Mouse (Mus musculus): ENCODE results near the gene Ttc7b. TPM values are rescaled to one million over a fixed set of nuclear protein-coding genes. Genes with fewer than 3 reads are reported as not detected.

The Ttc7b gene
- polyA plus RNA-seq, 1 experiment from 2014 or later, result 3.7 TPM

DNA sequence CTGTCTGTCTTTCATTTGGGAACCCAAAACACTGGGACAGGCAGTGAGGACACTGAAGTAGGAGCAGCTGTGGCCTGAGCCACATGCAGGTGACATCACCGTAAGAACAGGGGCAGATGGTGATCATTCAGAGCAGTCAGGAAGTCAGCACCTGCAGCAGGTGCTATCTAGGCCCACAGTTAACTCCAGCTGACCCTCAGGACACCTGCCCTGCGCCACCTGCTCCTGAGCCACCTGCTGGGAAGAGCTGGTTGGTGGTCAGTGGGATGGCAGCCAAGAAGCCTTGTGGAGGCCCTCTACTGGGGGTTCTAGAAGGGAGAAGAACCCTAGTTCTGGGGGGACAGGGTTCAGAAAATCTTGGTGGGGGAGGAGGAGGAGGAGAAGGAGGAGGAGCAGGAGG lies 216.3 kb downstream of the Ttc7b start:
- Histone ChIP-seq H3K27me3 (ENCODE audit: control insufficient read depth, insufficient read depth, low read depth, low read length) (no peaks in the 10 kb centered on the region), H3K9ac (ENCODE audit: low read length) (no peak overlapping the region), H3K27ac (ENCODE audit: low read length) (no peak overlapping the region), H3K4me1 (replicated peaks; ENCODE audit: control insufficient read depth, insufficient read depth, low read length) (peaks cover 22% of the 10 kb centered on the region), H3K4me3 (ENCODE audit: low read length) (no peak overlapping the region), H3K4me2 (ENCODE audit: low read depth, low read length) (no peak overlapping the region), H3K36me3 (ENCODE audit: control insufficient read depth, insufficient read depth, low read length) (no peaks in the 10 kb centered on the region), H3K9me3 (ENCODE audit: control insufficient read depth, low read length) (no peaks in the 10 kb centered on the region)
- 91% methylated on average over 2 of the region's 2 CpGs for WGBS
- no peak for ATAC-seq (ENCODE audit: low read depth)

DNA sequence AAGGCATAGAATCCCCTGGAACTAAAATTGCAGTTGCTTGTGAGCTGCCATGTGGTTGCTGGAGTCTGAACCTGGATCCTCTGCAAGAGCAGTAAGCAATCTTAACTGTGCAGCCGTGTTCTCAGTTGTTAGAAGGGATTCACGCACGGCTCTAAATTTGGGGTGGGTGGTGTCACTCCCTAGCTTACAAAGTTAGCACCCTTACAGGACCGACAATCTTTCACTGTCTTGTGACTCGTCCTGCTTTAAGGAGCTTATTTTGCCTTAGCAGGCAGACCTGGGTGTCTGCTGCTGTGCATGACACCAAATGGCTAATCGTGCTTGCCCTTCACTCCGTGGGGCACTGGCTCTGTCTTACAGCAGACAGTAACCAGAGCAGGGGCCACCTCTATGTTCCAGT lies 217.5 kb downstream of the Ttc7b start:
- no peak for ATAC-seq (ENCODE audit: low read depth)
- no peak overlapping the region for H3K4me2 ChIP-seq (ENCODE audit: low read depth, low read length)
- H3K9ac ChIP-seq (ENCODE audit: low read length), result no peak overlapping the region
- peaks cover 19% of the 10 kb centered on the region for H3K4me1 ChIP-seq (replicated peaks; ENCODE audit: control insufficient read depth, insufficient read depth, low read length)
- no peaks in the 10 kb centered on the region for H3K36me3 ChIP-seq (ENCODE audit: control insufficient read depth, insufficient read depth, low read length)
- 75% methylated on average over 7 of the region's 7 CpGs for WGBS
- no peak overlapping the region for H3K27ac ChIP-seq (ENCODE audit: low read length)
- H3K9me3 ChIP-seq (ENCODE audit: control insufficient read depth, low read length), result no peaks in the 10 kb centered on the region
- H3K4me3 ChIP-seq (ENCODE audit: low read length), result no peak overlapping the region
- no peaks in the 10 kb centered on the region for H3K27me3 ChIP-seq (ENCODE audit: control insufficient read depth, insufficient read depth, low read depth, low read length)

DNA sequence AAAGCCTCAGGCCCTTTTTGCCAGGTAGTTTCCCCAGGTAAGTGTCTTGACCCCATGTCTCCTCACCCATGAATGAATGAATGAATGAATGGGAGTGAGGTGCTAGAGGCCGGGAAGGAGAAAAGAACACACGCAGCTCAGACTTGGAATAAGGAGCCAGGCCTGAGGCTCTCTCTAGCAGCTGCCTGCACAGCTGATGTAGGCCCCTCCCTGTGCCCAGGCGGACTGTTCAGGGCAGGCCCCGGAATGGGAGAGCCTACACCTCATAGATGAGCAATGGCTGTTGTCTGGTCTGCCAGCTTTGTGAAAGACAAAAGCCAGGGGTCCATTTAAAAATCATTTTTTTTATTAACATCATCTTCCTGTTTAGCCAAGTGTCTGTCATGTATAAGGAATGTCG lies 220.2 kb downstream of the Ttc7b start:
- no peak overlapping the region for H3K4me3 ChIP-seq (ENCODE audit: low read length)
- no peaks in the 10 kb centered on the region for H3K36me3 ChIP-seq (ENCODE audit: control insufficient read depth, insufficient read depth, low read length)
- H3K9me3 ChIP-seq (ENCODE audit: control insufficient read depth, low read length), result no peaks in the 10 kb centered on the region
- H3K4me1 ChIP-seq (replicated peaks; ENCODE audit: control insufficient read depth, insufficient read depth, low read length), result peaks cover 12% of the 10 kb centered on the region; the same call in 1 of the 2 replicates
- 74% methylated on average over 5 of the region's 5 CpGs for WGBS
- no peak overlapping the region for H3K9ac ChIP-seq (ENCODE audit: low read length)
- no peak for ATAC-seq (ENCODE audit: low read depth)
- H3K27ac ChIP-seq (ENCODE audit: low read length), result no peak overlapping the region
- no peaks in the 10 kb centered on the region for H3K27me3 ChIP-seq (ENCODE audit: control insufficient read depth, insufficient read depth, low read depth, low read length)
- H3K4me2 ChIP-seq (ENCODE audit: low read depth, low read length), result no peak overlapping the region

DNA sequence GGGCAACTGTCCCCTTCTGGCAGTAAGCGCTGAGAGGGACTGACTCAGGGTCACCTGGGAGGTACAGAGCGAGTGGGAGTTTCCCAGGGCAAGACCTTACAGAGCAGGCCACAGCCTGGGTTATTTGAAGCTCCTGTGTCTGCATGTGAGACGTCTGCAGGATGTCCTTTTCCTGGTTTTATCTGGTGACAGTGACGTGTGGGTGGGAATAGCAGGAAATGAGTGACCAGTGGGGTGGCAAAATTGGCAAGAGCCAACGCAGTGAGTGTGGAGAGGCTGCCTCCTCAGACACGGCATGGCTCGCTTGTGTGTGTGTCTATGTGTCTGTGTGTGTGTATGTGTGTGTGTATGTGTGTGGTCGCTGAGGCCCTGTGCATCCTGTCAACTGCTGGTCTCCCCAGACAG lies 221.3 kb downstream of the Ttc7b start:
- Histone ChIP-seq H3K9ac (ENCODE audit: low read length) (no peak overlapping the region), H3K36me3 (ENCODE audit: control insufficient read depth, insufficient read depth, low read length) (no peaks in the 10 kb centered on the region), H3K27me3 (ENCODE audit: control insufficient read depth, insufficient read depth, low read depth, low read length) (no peaks in the 10 kb centered on the region), H3K9me3 (ENCODE audit: control insufficient read depth, low read length) (no peaks in the 10 kb centered on the region), H3K4me3 (ENCODE audit: low read length) (no peak overlapping the region), H3K4me2 (ENCODE audit: low read depth, low read length) (no peak overlapping the region), H3K27ac (ENCODE audit: low read length) (peak overlapping the region; percentile 75), H3K4me1 (replicated peaks; ENCODE audit: control insufficient read depth, insufficient read depth, low read length) (peaks cover 9% of the 10 kb centered on the region; the same call in 1 of the 2 replicates)
- 48% methylated on average over 8 of the region's 8 CpGs for WGBS
- ATAC-seq (ENCODE audit: low read depth), result peak; percentile 71

DNA sequence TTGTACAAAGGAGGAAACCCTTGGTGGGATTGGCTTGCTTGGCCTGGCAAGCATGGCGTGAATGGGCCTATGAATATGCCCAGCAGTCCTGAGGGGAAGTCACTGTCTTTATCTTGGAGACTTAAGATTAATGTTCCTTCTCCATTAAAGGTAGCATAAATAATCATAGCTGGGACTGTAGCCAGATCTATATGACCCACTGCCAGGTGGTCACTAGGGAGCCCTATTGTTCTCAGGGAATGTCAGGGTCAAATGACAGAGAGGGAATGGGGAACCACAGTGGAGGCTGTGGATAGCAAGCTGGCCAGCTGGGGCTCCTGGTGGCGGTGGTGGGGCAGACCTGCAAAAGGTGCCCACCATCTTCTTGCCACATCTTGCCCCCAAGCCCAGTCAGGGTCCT lies 221.8 kb downstream of the Ttc7b start:
- H3K9me3 ChIP-seq (ENCODE audit: control insufficient read depth, low read length), result no peaks in the 10 kb centered on the region
- H3K36me3 ChIP-seq (ENCODE audit: control insufficient read depth, insufficient read depth, low read length), result no peaks in the 10 kb centered on the region
- no peak overlapping the region for H3K4me3 ChIP-seq (ENCODE audit: low read length)
- H3K4me2 ChIP-seq (ENCODE audit: low read depth, low read length), result no peak overlapping the region
- H3K4me1 ChIP-seq (replicated peaks; ENCODE audit: control insufficient read depth, insufficient read depth, low read length), result peaks cover 10% of the 10 kb centered on the region; the same call in 1 of the 2 replicates
- H3K27me3 ChIP-seq (ENCODE audit: control insufficient read depth, insufficient read depth, low read depth, low read length), result no peaks in the 10 kb centered on the region
- no peak overlapping the region for H3K9ac ChIP-seq (ENCODE audit: low read length)
- ATAC-seq (ENCODE audit: low read depth), result peak; percentile 53
- 83% methylated on average over 2 of the region's 2 CpGs for WGBS
- peak overlapping the region; percentile 75 for H3K27ac ChIP-seq (ENCODE audit: low read length)

DNA sequence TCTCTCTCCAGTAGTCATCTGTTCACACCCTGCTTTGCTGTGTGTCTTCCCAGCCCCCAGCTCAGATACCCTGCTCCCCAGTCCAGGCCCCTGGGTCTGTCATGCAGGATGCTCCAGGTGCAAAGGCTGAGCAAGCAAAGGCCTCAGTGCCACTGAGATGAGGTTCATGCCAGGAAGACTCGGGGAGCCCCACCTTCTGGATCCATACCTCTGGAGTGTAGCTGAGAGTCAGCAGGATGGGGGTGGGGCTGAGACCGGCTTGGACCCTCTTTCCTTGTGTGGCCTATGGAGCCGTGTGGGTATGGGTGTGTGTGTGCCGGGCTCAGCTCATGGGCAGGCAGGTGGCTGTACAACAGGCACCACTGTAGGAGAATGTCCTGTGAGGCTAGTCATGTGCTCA lies 222.7 kb downstream of the Ttc7b start:
- WGBS, result 81% methylated on average over 4 of the region's 4 CpGs
- H3K4me2 ChIP-seq (ENCODE audit: low read depth, low read length), result no peak overlapping the region

DNA sequence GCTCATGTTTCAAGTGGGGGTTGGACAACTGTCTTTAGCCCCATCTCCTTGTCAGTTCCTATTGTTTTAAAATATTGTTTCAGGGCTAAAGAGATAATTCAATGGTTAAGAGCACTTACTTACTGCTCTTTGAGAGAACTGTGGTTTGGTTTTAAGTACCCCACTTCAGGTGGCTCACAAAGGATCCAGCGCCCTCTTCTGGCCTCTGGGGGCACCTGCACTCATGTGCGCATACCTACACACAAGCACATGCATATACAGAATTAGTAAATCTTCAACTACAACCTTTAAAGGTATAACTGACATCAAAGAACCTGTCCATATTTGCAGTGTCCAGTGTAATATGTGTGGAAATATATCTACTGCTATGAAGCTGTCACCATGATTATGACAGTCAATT lies 226.2 kb downstream of the Ttc7b start:
- ATAC-seq (ENCODE audit: low read depth), result no peak
- 80% methylated on average over 2 of the region's 2 CpGs for WGBS
- Histone ChIP-seq H3K27ac (ENCODE audit: low read length) (no peak overlapping the region), H3K4me3 (ENCODE audit: low read length) (no peak overlapping the region), H3K4me2 (ENCODE audit: low read depth, low read length) (no peak overlapping the region), H3K36me3 (ENCODE audit: control insufficient read depth, insufficient read depth, low read length) (no peaks in the 10 kb centered on the region), H3K9ac (ENCODE audit: low read length) (no peak overlapping the region), H3K9me3 (ENCODE audit: control insufficient read depth, low read length) (no peaks in the 10 kb centered on the region), H3K4me1 (replicated peaks; ENCODE audit: control insufficient read depth, insufficient read depth, low read length) (peaks cover 26% of the 10 kb centered on the region), H3K27me3 (ENCODE audit: control insufficient read depth, insufficient read depth, low read depth, low read length) (no peaks in the 10 kb centered on the region)

More for the DNA sequence above, 222.7 kb downstream of the Ttc7b start:
- H3K36me3 ChIP-seq (ENCODE audit: control insufficient read depth, insufficient read depth, low read length), result no peaks in the 10 kb centered on the region
- no peak overlapping the region for H3K27ac ChIP-seq (ENCODE audit: low read length)
- H3K27me3 ChIP-seq (ENCODE audit: control insufficient read depth, insufficient read depth, low read depth, low read length), result no peaks in the 10 kb centered on the region
- no peak for ATAC-seq (ENCODE audit: low read depth)
- H3K4me1 ChIP-seq (replicated peaks; ENCODE audit: control insufficient read depth, insufficient read depth, low read length), result peaks cover 13% of the 10 kb centered on the region; the same call in 1 of the 2 replicates
- no peaks in the 10 kb centered on the region for H3K9me3 ChIP-seq (ENCODE audit: control insufficient read depth, low read length)
- no peak overlapping the region for H3K4me3 ChIP-seq (ENCODE audit: low read length)
- H3K9ac ChIP-seq (ENCODE audit: low read length), result no peak overlapping the region

DNA sequence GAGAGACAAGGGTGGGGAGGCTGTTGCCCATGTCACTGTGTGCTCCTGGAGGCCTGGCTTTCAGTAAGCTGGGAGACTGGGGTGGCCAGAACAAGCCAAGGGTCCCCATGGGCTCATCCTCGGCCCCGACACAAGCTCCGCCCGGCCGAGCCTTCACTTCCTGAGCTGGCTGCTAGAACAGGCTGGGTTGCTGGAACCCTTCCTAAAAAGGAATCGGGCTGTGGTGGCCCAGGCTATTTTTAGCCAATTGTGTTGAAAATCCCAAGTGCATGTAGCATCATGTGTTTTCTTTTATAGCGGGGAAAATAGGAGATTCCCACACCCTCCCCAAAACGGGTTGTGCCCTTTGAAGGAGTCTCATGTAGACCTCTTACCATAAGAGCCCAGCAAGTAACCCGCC lies 226.7 kb downstream of the Ttc7b start:
- no peak overlapping the region for H3K9ac ChIP-seq (ENCODE audit: low read length)
- peaks cover 26% of the 10 kb centered on the region for H3K4me1 ChIP-seq (replicated peaks; ENCODE audit: control insufficient read depth, insufficient read depth, low read length)
- H3K4me3 ChIP-seq (ENCODE audit: low read length), result no peak overlapping the region
- H3K27me3 ChIP-seq (ENCODE audit: control insufficient read depth, insufficient read depth, low read depth, low read length), result no peaks in the 10 kb centered on the region
- H3K36me3 ChIP-seq (ENCODE audit: control insufficient read depth, insufficient read depth, low read length), result no peaks in the 10 kb centered on the region
- WGBS, result 71% methylated on average over 9 of the region's 9 CpGs
- ATAC-seq (ENCODE audit: low read depth), result no peak
- H3K27ac ChIP-seq (ENCODE audit: low read length), result no peak overlapping the region
- H3K4me2 ChIP-seq (ENCODE audit: low read depth, low read length), result no peak overlapping the region
- no peaks in the 10 kb centered on the region for H3K9me3 ChIP-seq (ENCODE audit: control insufficient read depth, low read length)

DNA sequence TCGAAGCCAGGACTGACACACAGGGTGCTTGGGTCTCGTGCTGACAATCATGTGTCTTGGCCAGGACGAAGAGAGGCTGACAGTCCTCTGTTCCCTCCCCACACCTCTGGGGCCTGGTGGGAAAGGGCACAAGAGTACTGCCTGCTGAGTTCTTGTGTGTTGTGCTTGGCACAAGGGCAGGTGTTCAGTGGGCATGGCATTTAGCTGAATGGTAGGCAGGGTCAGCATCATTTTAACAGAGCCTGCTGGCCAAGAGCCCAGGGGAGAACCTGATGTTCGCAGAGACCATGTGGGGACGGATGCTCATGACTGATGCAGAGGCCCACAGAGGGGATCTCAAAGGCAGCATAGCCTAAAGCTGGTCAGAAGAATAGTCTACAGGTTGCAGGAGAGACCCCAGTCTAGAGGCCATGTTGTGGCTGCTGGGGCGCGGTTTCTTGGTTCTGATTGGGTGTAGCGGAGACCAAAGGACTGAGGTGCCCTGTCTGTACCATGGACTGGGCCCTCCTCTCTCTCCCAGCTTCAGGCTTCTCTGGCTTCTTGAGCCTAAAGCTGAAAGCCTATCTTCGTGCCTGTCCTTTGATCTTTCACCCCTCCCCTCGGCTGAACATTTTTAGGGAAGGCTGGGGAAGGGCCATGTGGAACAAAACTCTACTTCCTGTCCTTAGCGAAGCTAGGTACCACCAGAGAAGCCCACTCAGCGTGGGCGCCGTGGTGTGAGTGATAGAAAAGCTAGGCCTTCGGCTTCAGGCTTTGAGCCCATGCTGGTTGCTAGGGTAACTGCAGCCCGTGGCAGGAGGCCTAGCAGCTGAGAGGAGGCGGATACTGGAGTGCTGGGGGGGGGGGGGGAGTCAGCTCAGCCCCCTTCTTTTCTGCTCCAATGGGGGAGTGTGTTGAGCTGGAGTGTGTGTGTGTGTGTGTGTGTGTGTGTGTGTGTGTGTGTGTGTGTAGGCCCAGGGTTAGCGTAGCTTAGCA lies 229.6 kb downstream of the Ttc7b start:
- Histone ChIP-seq H3K4me2 (ENCODE audit: low read depth, low read length) (no peak overlapping the region), H3K4me3 (ENCODE audit: low read length) (no peak overlapping the region), H3K4me1 (replicated peaks; ENCODE audit: control insufficient read depth, insufficient read depth, low read length) (peaks cover 30% of the 10 kb centered on the region), H3K9me3 (ENCODE audit: control insufficient read depth, low read length) (no peaks in the 10 kb centered on the region), H3K27me3 (ENCODE audit: control insufficient read depth, insufficient read depth, low read depth, low read length) (no peaks in the 10 kb centered on the region), H3K27ac (ENCODE audit: low read length) (no peak overlapping the region), H3K36me3 (ENCODE audit: control insufficient read depth, insufficient read depth, low read length) (no peaks in the 10 kb centered on the region), H3K9ac (ENCODE audit: low read length) (no peak overlapping the region)
- WGBS, result 37% methylated on average over 18 of the region's 18 CpGs
- ATAC-seq (ENCODE audit: low read depth), result peak; percentile 64
